Mouse (Mus musculus) kidney, embryonic 14.5 days (tissue): ENCODE results near the gene Spop. TPM values are rescaled to one million over a fixed set of nuclear protein-coding genes. Genes with fewer than 3 reads are reported as not detected.

Experiments used
- ATAC-seq: fragments of 200-750 bp; cut with Nextera tagmentation; 2 replicates; pipeline ENCODE4 v1.8.0; 2017; ENCODE audit warnings: moderate number of reproducible peaks, mild to moderate bottlenecking, moderate TSS enrichment, moderate library complexity; ENCODE audit not compliant: low FRiP score, low TSS enrichment
- H3K27ac ChIP-seq: fragments of 300-500 bp; sonication (generic); 2 replicates; pipeline ENCODE4 v1.5.1; 2014; ENCODE audit warnings: low read depth, mild to moderate bottlenecking, low read length, moderate library complexity, mixed read lengths
- H3K27me3 ChIP-seq: fragments of 300-500 bp; sonication (generic); 2 replicates; pipeline ENCODE4 v1.6.1; 2014; ENCODE audit warnings: mild to moderate bottlenecking, low read length; ENCODE audit not compliant: control insufficient read depth, insufficient read depth
- H3K36me3 ChIP-seq: fragments of 300-500 bp; sonication (generic); 2 replicates; pipeline ENCODE4 v1.6.1; 2014; ENCODE audit warnings: low read length, mixed read lengths; ENCODE audit not compliant: control insufficient read depth, insufficient read depth
- H3K4me1 ChIP-seq: fragments of 300-500 bp; sonication (generic); 2 replicates; pipeline ENCODE4 v1.6.1; 2014; ENCODE audit warnings: low read length, mixed read lengths; ENCODE audit not compliant: control insufficient read depth, insufficient read depth
- H3K4me2 ChIP-seq: fragments of 300-500 bp; sonication (generic); replicated peaks from 2 replicates; pipeline ENCODE4 v1.6.1; 2014; ENCODE audit warnings: low read depth, mild to moderate bottlenecking, low read length
- H3K4me3 ChIP-seq: fragments of 300-500 bp; sonication (generic); 2 replicates; pipeline ENCODE4 v1.5.1; 2014; ENCODE audit warnings: mild to moderate bottlenecking, low read length
- H3K9ac ChIP-seq: fragments of 300-500 bp; sonication (generic); 2 replicates; pipeline ENCODE4 v1.6.1; 2014; ENCODE audit warnings: low read depth, mild to moderate bottlenecking, low read length, moderate library complexity
- H3K9me3 ChIP-seq: fragments of 300-500 bp; sonication (generic); 2 replicates; pipeline ENCODE4 v1.6.1; 2016; ENCODE audit warnings: low read length; ENCODE audit not compliant: control insufficient read depth
- WGBS: fragments of 180-500 bp; shearing (Covaris S2); extraction: QIAGEN DNeasy Blood & Tissue Kit; methylation state at CpG from one replicate; pipeline ENCODE4 v1.1.7; 2014; 5-methylcytosine and 5-hydroxymethylcytosine counted together
- polyA plus RNA-seq: library from polyadenylated mRNA; unstranded; fragments of >200 nt; fragmentation: Nextera tagmentation; extraction: Ambion mirVana; gene quantifications from 2 replicates; pipeline ENCODE4 v1.2.1, GENCODE M21; 2014

Spop gene
- polyA plus RNA-seq, 1 experiment from 2014 or later: 112 TPM

DNA sequence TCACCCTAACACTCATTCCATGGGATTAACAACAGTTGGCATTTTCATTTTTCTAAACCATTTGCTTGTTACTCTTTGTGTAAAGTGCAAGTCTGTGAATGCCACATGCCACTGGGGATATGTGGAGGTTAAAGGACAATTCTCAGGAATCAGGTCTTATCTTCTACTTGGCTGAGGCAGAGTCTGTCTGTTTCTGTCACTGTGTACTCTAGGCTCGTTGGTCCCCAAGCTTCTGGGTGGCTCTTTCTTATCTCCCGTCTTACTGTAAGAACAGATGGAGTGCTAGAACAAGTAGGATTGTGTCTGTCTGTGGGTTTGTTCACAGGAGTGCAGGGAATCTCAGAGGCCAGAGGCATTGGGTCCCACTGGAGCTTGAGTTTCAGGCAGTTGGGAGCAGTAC, 17.5 kb downstream of the Spop start:
- no peak for ATAC-seq
- no peaks in the 10 kb centered on the region for H3K27me3 ChIP-seq
- no peaks in the 10 kb centered on the region for H3K4me1 ChIP-seq
- no peak overlapping the region for H3K4me2 ChIP-seq
- no peak overlapping the region for H3K9ac ChIP-seq
- H3K27ac ChIP-seq: no peak overlapping the region
- no peaks in the 10 kb centered on the region for H3K36me3 ChIP-seq
- no peaks in the 10 kb centered on the region for H3K9me3 ChIP-seq
- 90% methylated on average over 2 of the region's 2 CpGs for WGBS
- no peak overlapping the region for H3K4me3 ChIP-seq

DNA sequence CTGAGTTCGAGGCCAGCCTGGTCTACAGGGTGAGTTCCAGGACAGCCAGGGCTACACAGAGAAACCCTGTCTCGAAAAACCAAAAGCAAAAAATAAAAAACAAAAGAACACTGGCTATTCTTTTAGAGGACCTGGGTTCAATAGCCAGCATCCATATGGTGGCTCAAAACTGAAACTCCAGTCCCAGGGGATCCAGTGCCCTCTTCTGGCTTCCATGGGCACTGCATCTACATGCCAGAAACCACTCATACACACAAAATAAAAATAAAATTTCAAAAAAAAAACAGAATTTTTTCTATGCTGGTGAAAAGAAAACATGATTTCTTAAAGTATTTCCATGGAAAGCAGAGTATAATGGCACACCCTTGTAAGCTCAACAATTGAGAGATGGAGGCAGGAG, 18.3 kb downstream of the Spop start:
- Histone ChIP-seq H3K4me2 (no peak overlapping the region), H3K36me3 (no peaks in the 10 kb centered on the region), H3K9ac (no peak overlapping the region), H3K4me1 (no peaks in the 10 kb centered on the region), H3K4me3 (no peak overlapping the region), H3K27ac (no peak overlapping the region), H3K9me3 (no peaks in the 10 kb centered on the region), H3K27me3 (no peaks in the 10 kb centered on the region)
- 92% methylated on average over 2 of the region's 2 CpGs for WGBS
- no peak for ATAC-seq

DNA sequence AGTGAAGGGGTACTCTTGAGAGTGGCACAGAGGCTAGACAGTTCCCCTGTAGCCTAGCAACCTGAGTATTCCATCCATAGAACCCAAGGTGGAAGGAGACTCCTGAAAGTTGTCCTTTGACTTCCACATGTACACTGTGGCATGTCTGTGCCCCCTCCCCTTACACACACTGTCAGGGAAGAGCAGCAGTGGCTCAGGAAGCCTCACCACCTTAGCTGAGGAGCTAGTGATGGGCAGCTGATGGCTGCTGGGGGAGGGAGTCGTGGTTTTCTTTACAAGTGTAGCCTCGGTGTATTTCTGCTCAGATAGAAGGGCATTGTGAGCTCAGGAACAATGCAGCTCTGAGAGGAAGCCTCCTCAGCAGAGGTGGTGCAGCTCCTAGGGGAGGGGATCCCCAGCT, 31.5 kb downstream of the Spop start:
- Histone ChIP-seq H3K9ac (no peak overlapping the region), H3K4me1 (no peaks in the 10 kb centered on the region), H3K4me3 (no peak overlapping the region), H3K27me3 (no peaks in the 10 kb centered on the region), H3K36me3 (0 out of 2 replicates have a peak, but pooled peaks cover 4% of the 10 kb centered on the region), H3K27ac (no peak overlapping the region), H3K4me2 (no peak overlapping the region), H3K9me3 (no peaks in the 10 kb centered on the region)
- no peak for ATAC-seq
- WGBS: 37% methylated on average over 2 of the region's 2 CpGs

DNA sequence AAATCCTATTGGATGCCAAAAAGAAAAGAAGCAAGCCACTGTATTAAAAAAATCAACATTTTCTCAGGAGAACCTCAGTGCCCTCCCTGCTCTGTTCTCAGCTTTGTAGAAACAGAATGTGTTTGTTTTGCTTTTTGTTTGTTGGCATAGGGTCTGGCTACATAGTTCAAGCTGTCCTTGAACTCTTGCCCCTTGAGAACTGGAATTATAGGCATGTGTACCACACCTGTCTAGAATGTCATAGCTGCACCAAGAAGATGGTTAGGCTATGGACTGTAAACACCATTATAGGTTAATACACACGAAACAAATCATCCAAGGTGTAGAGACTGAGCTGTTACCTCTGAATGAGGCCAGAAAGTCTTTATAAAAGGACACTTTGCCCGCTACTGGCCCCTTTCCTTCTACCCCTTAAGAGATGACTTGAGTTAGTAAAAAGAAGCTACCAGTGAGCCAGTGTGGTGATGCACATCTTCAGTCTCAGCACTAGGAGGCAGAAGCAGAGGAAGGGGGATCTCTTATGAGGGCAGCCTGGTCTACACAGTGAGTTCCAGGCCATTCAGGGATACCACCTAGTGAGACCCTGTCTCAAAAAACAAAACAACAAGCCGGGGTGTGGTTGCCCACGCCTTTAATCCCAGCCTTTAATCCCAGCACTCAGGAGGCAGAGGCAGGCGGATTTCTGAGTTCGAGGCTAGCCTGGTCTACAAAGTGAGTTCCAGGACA, 32.9 kb downstream of the Spop start:
- ATAC-seq: no peak
- no peak overlapping the region for H3K4me2 ChIP-seq
- no peaks in the 10 kb centered on the region for H3K9me3 ChIP-seq
- no peak overlapping the region for H3K9ac ChIP-seq
- no peak overlapping the region for H3K4me3 ChIP-seq
- no peaks in the 10 kb centered on the region for H3K4me1 ChIP-seq
- H3K27ac ChIP-seq: no peak overlapping the region
- peaks cover 4% of the 10 kb centered on the region; the same call in 1 of the 2 replicates for H3K36me3 ChIP-seq
- H3K27me3 ChIP-seq: no peaks in the 10 kb centered on the region
- 93% methylated on average over 6 of the region's 6 CpGs for WGBS

DNA sequence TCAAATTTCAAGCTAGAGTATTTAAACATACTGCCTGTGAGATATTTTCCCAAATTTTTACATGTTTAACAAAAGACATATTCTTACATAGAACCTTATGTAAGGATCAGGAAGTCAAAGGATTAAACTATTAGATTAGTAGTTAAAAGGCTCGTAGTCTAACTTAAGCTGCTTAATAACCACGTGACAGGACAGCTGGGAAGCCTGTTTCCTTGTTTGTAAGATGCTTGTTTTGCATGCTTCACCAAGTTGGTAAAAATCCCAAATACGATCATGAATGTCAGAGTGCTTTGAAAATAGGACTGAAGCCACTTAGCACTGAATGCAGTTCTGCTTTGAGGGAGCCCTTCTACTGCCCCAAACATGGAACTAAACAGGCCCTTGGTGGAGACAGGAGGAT, 34.5 kb downstream of the Spop start:
- no peaks in the 10 kb centered on the region for H3K9me3 ChIP-seq
- ATAC-seq: no peak
- no peak overlapping the region for H3K27ac ChIP-seq
- no peak overlapping the region for H3K4me2 ChIP-seq
- H3K4me1 ChIP-seq: no peaks in the 10 kb centered on the region
- peaks cover 4% of the 10 kb centered on the region; the same call in 1 of the 2 replicates for H3K36me3 ChIP-seq
- H3K4me3 ChIP-seq: no peak overlapping the region
- no peak overlapping the region for H3K9ac ChIP-seq
- WGBS: 89% methylated on average over 3 of the region's 3 CpGs
- no peaks in the 10 kb centered on the region for H3K27me3 ChIP-seq

DNA sequence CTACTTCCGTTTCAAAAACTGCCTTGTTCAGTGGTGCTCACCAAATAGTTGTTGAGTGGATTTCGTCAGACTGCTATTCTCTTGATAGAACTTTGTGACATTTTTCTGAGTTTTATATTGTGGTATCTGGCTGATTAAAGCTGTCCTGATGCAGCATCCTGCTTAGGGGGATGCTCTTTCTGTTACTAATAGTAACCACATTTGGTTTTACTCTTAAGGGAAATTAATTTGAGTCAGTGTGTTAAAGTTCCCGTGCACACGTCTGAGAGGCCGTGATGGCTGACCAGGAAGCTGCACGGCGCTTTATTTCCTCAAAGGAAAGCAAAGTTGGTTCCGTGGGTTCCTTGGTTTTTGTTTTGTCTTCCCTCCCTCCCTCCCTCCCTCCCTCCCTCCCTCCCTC, 41.5 kb downstream of the Spop start:
- ATAC-seq: no peak
- Histone ChIP-seq H3K36me3 (no peaks in the 10 kb centered on the region; the same call in 1 of the 2 replicates), H3K4me1 (no peaks in the 10 kb centered on the region), H3K27ac (no peak overlapping the region), H3K4me3 (no peak overlapping the region), H3K9ac (no peak overlapping the region), H3K4me2 (no peak overlapping the region), H3K27me3 (no peaks in the 10 kb centered on the region), H3K9me3 (no peaks in the 10 kb centered on the region)
- WGBS: 62% methylated on average over 8 of the region's 8 CpGs

DNA sequence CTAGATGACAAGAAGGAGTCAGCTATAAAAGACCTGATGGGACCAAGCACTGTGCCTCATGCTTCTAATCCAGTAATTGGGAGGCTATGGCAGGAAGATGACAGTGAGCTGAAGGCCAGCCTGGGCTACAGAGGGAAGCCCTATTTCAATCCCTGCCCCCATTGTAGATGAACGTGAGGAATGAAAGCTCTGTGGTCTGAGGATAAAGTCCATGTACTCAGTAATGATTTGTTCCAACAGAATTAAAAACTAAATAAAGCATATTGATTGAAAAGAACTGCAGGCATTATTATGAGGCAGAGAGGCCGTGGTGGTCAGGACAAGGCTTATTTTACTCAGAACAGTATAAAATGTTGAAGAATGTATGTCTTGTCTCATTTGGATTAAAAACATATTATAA, 47.0 kb downstream of the Spop start:
- no peaks in the 10 kb centered on the region for H3K4me1 ChIP-seq
- H3K4me3 ChIP-seq: no peak overlapping the region
- 87% methylated on average over 2 of the region's 2 CpGs for WGBS
- H3K9me3 ChIP-seq: no peaks in the 10 kb centered on the region
- no peaks in the 10 kb centered on the region; the same call in 1 of the 2 replicates for H3K36me3 ChIP-seq
- H3K9ac ChIP-seq: no peak overlapping the region
- H3K27me3 ChIP-seq: no peaks in the 10 kb centered on the region
- no peak overlapping the region for H3K4me2 ChIP-seq
- ATAC-seq: no peak
- H3K27ac ChIP-seq: no peak overlapping the region

DNA sequence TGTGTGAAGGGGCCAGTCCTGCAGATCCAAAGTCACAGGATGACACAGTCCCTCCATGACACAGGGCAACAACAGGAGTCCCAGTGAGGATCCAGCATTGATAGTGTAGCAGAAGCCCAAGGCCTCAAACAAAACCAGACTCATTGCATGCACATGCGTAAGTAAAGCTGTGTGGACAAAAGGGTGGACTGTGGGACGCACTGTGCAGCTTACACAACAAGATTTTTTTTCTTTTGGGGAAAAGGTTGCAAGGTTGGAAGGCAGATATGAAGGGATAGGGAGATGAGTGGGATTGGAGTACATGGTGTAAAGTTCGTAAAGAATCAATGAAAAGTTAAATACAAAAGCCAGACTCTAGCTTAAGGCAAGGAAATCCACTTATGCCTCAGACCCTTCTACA, 48.3 kb downstream of the Spop start:
- no peak overlapping the region for H3K4me3 ChIP-seq
- no peaks in the 10 kb centered on the region for H3K4me1 ChIP-seq
- 95% methylated on average over 3 of the region's 3 CpGs for WGBS
- no peak overlapping the region for H3K9ac ChIP-seq
- ATAC-seq: no peak
- H3K36me3 ChIP-seq: no peaks in the 10 kb centered on the region; the same call in 1 of the 2 replicates
- H3K4me2 ChIP-seq: no peak overlapping the region
- H3K9me3 ChIP-seq: no peaks in the 10 kb centered on the region
- H3K27me3 ChIP-seq: no peaks in the 10 kb centered on the region
- no peak overlapping the region for H3K27ac ChIP-seq

DNA sequence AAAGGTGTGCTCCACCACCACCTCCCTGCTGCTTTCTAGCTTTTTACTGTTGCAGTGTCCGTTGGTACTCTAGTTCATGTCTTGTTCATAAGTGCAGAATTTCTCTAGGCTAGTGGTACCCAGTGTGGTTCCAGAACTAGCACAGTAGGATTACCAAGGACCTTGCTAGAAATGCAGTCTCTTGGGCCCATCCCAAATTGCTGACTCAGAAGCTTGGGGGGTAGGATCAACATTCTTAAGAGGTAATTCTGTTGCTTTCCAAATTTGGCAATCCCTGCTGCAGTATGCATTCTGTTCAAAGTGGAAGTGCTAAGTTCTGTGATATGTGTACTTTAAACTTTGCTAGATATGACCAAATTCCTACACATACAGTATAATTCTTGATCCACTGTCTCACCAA, 53.9 kb downstream of the Spop start:
- ATAC-seq: no peak
- H3K4me3 ChIP-seq: no peak overlapping the region
- no peaks in the 10 kb centered on the region for H3K27me3 ChIP-seq
- WGBS: 85% methylated on average over 1 of the region's 1 CpGs
- H3K4me1 ChIP-seq: no peaks in the 10 kb centered on the region
- peaks cover 19% of the 10 kb centered on the region; the same call in 1 of the 2 replicates for H3K36me3 ChIP-seq
- no peaks in the 10 kb centered on the region for H3K9me3 ChIP-seq
- H3K4me2 ChIP-seq: no peak overlapping the region
- no peak overlapping the region for H3K9ac ChIP-seq
- no peak overlapping the region for H3K27ac ChIP-seq
